Mouse (Mus musculus) neutrophil, adult 5-6 weeks (primary cell): ENCODE results near the gene C1qa. TPM values are rescaled to one million over a fixed set of nuclear protein-coding genes. Genes with fewer than 3 reads are reported as not detected.

ENCODE experiments used
- ATAC-seq: fragments of 151-379, 151-347 bp; 2 replicates; pipeline ENCODE4 v1.8.0; 2017; ENCODE audit warnings: mild to moderate bottlenecking, moderate TSS enrichment; ENCODE audit not compliant: insufficient number of reproducible peaks, poor library complexity, low FRiP score, severe bottlenecking; ENCODE audit errors: extremely low read depth
- total RNA-seq: library from RNA; stranded (forward); fragments of 200-1000 nt; gene quantifications from 2 replicates; pipeline ENCODE4 v1.2.3, GENCODE M21; 2017

C1qa gene
- total RNA-seq, 1 experiment from 2014 or later = not detected

GRCm38 (mm10) chr4:136907809-136908208 is 9.2 kb upstream of the C1qa start:
- no peak for ATAC-seq

GRCm38 (mm10) chr4:136907033-136907432 is 8.4 kb upstream of the C1qa start:
- no peak for ATAC-seq

GRCm38 (mm10) chr4:136904767-136905539 is 6.3 kb upstream of the C1qa start:
- ATAC-seq = no peak

GRCm38 (mm10) chr4:136899154-136899553 is 551 bp upstream of the C1qa start:
- no peak for ATAC-seq

- ATAC-seq = no peak
Observed at GRCm38 (mm10) chr4:136898084-136898598, 462 bp downstream of the C1qa start.

GRCm38 (mm10) chr4:136896461-136896860 is 2.1 kb downstream of the C1qa start:
- ATAC-seq = no peak

GRCm38 (mm10) chr4:136895861-136896260 is 2.7 kb downstream of the C1qa start:
- no peak for ATAC-seq

- ATAC-seq = no peak
Observed at GRCm38 (mm10) chr4:136894821-136895220, 3.8 kb downstream of the C1qa start.

- no peak for ATAC-seq
Observed at GRCm38 (mm10) chr4:136893691-136894543, 4.7 kb downstream of the C1qa start.

GRCm38 (mm10) chr4:136892811-136893210 is 5.8 kb downstream of the C1qa start, which contains the start of gene C1qc:
Gene C1qc, minus strand, starts transcription at chr4:136893065.
- no peak for ATAC-seq

- no peak for ATAC-seq
Observed at GRCm38 (mm10) chr4:136892371-136892770, 6.2 kb downstream of the C1qa start.

GRCm38 (mm10) chr4:136891115-136891514 is 7.5 kb downstream of the C1qa start:
- no peak for ATAC-seq

- no peak for ATAC-seq
Observed at GRCm38 (mm10) chr4:136889981-136890380, 8.6 kb downstream of the C1qa start.

GRCm38 (mm10) chr4:136887714-136888113 is 10.9 kb downstream of the C1qa start:
- ATAC-seq = no peak

GRCm38 (mm10) chr4:136886101-136886500 is 12.5 kb downstream of the C1qa start, which contains the start of gene C1qb:
Gene C1qb, minus strand, starts transcription at chr4:136886187.
- ATAC-seq = no peak

GRCm38 (mm10) chr4:136878601-136879000 is 20.0 kb downstream of the C1qa start:
- no peak for ATAC-seq

GRCm38 (mm10) chr4:136878171-136878570 is 20.4 kb downstream of the C1qa start:
- no peak for ATAC-seq

- no peak for ATAC-seq
Observed at GRCm38 (mm10) chr4:136876971-136877370, 21.6 kb downstream of the C1qa start.

- no peak for ATAC-seq
Observed at GRCm38 (mm10) chr4:136875012-136875411, 23.6 kb downstream of the C1qa start.

- no peak for ATAC-seq
Observed at GRCm38 (mm10) chr4:136868371-136868770, 30.2 kb downstream of the C1qa start.
